Mouse (Mus musculus) urinary bladder, postnatal 4 days (tissue): ENCODE data around the gene Tmem209.
A peak's percentile ranks its signal among the peaks of the same experiment; 100 is the strongest.

Experiments
- DNase-seq, 2 experiments: peaks; one replicate each; pipeline ENCODE4 v3.0.0; 2021 to 2022; ENCODE audit warnings: low spot score in 2 of 2

Tmem209 gene

DNA sequence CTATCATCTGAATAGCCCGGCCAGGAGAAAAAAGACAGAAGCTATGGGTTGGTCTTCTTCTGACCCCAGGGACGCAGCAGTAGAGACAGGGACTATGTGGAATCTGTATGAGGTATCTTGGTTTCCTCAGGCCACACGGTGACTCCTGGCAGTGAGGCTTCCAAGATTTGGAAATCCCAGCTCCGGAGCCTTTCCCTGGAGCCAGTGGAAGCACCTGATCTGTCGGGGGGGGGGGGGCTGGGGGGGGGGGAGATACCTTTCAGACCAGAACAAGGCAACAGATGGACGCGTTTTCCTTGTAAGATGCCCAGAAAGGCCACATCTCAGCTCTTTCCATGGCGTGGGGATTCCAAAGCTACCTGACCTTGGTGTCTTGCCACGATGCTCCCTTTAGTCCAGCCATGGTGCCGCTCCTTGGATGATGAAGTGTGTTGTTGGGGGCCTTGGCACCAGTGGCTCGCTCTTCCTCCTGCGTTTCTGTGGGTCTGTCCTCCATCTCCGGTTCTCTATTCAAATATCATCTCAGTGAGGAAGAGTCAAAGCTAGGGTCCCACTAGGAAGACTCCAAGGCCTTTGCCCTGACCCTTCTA is 47.7 kb downstream of the Tmem209 start:
- no peak for DNase-seq

DNA sequence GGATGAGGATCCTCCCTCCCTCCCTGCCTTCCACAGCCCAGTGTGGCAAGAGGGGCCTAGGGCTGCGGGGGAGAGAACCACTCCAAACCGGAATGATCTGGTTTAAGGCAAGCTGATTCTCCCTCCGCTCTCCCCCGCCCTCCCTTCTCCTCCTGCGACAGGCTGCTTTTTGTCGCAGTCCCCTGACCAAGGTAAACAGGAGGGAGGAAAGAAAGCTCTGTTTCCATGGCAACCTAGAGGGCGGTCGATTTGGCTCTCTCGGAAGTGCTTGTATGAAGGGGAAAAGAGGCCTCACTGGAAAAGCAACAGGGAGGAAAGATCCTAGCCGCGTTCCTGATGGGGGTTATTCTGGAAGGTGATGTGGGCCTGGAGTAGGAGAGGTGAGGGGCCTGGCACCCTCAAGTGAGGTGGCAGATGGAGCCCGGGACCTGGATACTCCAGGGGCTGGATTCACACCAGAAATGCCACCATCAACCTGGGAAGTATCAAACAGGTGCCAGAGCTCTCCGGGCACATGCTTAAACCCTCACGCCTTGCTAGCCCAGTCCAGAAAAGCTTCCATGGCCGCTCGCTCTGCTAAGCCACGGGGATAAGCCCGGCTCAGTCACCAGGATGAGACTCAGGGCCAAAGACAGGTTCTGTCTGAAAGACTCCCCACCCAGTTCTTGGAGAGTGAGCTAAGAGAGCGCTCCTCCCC is 48.7 kb downstream of the Tmem209 start:
- DNase-seq, result peak in 1 of 2 experiments; percentile 60

DNA sequence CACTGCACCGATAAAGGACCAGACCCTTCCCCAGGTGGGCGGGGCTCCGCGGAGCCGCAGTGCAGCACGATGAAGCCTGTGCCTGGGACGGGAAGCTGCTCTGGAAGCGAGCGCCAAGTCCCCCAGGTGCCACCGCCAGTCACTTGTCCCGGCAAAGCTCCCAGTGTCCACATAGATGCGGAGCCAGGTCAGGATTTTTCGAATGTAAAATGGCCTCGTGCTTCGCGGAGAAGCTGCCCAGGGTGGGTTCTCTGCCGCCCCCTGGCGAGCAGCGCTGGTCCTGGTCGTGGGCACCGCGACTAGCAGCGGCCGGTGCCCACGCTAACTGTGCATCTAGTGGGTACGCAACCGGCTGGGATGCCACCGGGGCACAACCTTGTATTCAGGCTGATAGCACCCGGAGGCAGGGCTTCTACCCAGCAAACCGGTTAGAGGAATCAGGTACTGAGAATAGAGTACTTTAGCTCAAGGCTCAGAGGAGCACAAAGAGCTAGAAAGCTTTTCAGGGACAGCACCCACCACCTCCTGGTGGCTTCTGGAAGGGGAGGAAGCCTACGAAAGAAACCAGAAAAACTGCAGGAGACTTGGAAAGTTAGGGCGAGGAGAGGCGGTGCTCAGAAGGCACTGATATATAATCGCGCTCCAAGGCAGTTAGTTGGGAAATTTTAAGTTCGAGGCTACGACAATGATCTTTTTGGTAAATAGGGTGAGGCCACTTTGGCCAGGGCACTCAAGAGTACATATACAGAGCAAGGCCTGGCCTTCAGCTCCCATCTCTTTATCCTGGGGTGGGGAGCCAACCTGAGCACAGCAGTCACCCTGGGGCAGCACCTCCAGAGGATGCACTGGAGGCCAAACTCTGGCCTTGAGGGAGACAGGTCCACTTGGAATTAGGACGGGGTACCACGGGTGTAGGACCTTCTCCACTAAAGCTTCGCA is 49.5 kb downstream of the Tmem209 start:
- peak; percentile 69 to 85 for DNase-seq

DNA sequence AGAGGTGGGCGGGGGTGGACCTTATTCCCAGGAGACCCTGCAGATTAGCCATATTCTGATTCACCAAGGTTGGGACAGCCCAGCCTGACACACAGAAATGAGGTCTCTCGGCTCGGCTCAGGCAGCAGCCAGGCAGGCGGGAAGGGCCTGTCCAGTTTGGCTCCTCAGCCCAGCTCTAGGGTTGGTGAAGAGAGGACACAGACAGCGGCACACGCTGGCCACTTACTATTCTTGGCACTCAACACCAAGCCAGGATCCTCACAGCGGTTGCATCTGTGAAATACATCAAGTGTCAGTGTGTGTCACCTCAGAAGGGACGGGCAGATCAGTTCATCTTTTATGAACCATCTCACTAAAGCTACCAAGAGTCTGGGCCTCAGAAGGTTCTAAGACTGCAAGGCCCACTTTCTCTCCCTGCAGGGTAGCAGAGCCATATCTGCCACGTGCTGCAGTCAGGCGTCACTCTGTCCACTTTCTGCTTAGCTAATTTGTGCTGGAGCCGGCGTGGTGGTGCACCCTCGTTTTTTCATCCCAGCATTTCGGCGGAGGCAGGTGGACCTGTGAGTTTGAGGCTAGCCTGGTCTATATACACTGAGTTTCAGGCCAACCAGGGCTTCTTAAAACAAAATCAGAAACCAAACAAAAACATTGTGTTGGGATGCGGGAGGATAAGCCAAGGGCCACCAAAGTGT is 50.4 kb downstream of the Tmem209 start:
- DNase-seq, result no peak

DNA sequence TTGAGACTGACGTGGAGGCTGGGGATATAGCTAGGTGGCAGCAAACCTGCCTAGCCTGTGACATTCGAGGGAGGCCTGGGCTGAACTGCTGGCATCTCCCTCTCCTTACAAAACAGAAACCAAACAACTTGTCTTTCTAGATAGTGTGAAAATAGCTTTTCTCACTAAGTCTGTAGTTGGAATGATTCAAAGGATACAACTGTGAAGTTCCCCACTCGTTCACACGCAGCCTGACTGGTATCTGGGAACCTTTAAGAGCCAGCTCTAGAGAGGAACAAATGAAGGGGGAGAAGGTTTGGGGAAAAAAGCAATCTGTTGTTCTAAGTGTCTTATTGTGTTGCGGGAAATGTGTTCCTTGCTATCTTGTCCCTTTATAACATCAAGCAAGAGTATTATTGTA is 51.0 kb downstream of the Tmem209 start:
- DNase-seq, result no peak

DNA sequence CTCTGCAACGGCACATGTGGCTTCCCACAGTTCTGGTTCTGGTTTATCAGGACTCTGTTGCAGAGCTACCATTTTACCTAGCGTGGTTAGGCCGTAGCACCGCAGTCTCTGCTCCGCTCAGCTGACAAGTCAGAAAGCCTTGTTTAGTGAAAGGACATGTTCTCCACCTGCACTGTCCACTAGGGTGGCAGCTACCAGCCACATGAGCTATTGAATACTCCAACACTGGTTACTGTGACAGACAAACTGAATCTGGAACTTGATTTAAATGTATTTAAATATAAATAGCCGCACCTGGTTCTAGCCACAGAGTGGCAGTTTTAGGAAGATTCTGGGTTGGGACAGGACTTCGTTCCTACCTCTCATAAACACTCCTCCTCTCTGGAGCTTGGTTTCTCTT is 52.6 kb downstream of the Tmem209 start:
- no peak for DNase-seq

DNA sequence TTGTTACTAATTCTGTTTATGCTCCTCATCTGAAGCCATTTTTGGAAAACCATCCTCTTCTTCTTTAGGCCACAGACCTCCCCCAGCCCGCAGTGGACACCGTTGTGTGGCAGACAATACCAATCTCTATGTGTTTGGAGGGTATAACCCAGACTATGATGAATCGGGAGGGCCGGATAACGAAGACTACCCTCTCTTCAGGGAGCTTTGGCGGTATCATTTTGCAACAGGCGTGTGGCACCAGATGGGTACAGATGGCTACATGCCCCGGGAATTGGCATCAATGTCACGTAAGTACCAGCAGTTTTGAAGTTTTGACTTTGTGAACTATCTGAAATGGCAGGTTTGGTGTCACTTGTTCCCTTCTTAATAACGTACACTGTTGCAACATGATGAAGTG is 70.0 kb downstream of the Tmem209 start:
- DNase-seq, result no peak

DNA sequence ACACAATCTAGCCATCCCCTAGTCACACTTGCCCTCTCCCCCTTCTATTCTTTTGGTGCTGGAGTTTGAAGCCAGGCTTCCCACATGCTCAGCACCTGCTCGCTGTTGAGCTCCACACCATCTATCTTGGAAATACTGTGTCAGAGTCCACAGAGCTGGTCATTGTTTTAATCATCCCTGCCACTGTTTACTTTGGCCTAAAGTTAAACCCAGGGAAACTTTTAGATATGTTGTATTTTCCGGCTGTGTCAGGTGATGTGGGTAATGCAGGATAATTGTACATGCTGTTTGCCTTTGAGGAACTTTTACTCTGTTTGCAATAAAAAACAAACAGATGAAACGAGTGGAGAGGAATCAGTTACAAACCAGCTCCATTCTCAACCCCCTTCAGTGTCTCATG is 72.5 kb downstream of the Tmem209 start:
- DNase-seq, result no peak

DNA sequence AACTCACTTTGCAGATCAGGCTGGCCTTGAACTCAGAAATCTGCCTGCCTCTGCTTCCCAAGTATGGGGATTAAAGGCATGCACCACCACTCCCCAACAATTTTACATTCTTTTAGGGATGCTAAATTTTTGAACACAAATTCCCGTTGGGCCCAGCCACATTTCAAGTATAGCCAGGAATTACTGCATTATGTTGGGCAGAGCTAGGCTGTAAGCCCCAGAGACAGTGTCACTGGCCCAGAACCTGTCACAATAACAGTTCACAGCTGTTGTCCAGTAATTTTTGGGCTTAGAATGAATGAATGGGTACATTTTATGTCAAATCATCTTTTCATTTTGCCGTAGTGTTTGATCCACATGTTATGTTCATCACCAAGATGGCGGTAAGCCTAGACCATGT is 73.1 kb downstream of the Tmem209 start:
- no peak for DNase-seq

DNA sequence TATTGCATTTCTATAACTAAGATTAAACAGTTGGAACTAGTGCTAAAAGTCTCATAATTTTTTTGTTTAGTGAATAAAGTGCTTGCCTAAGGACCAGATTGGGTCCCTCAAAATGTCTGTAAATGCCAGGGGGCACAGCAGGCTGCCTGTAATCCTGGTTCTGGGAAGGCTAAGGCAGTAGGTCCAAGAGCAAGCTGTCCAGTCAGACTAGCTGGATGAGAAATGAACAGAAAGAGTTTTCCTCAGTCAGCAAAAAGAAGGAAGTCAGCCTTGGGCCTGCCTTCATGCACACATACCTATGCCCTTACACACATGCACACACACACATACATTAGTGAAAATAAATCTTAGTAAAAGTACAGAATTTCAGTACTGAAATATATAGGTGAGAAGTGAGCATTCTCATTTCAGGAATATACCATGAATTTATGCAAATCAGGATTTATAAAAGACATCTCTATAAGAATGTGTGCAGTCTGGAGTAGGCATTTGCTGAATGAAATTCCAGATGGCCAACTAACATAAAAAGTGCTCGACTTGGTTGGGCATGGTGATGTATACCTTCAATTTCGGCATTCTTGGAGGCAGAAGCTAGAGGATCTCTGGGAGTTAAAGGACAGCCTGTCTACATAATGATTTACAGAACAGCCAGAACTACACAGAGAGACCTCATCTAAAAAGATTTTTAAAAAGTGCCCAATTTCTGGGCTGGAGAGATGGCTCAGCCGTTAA is 77.0 kb downstream of the Tmem209 start:
- DNase-seq, result no peak
